Mouse (Mus musculus): ENCODE results near the gene Lect2. TPM values are rescaled to one million over a fixed set of nuclear protein-coding genes. Genes with fewer than 3 reads are reported as not detected.

Lect2 gene
- polyA plus RNA-seq, 1 experiment from 2014 or later = not detected

DNA sequence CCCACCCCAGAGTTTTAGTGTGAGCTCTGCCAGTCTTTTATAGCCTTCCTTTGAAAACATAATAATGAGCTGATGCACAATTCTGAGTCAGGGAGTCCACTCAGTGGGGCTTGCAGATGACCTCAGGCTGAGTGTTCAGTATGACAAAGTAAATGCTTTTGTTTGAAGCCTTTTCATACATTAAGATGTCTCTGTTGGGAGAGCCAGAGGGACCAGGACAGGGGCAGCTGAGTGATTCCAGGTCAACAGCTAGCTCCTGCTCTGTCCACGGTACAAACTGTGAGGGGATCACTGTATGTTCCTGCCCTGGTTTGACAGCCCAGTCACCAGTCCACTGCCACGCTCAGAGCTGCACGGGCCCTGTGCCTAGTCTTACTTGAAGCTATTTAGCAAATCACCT is 34.4 kb upstream of the Lect2 start:
- H3K27ac ChIP-seq = 0 out of 2 replicates have a peak overlapping the region, but pooled peaks have one; percentile 24
- H3K9me3 ChIP-seq (ENCODE audit: control insufficient read depth, low read length) = no peaks in the 10 kb centered on the region
- 9% methylated on average over 3 of the region's 3 CpGs for WGBS
- no peak overlapping the region for H3K9ac ChIP-seq
- no peaks in the 10 kb centered on the region for H3K27me3 ChIP-seq (ENCODE audit: control insufficient read depth, insufficient read depth, low read length)
- no peak overlapping the region for H3K4me2 ChIP-seq (replicated peaks)
- H3K4me3 ChIP-seq (replicated peaks; ENCODE audit: low read length) = no peak overlapping the region
- ATAC-seq (ENCODE audit: low FRiP score) (no peak), DNase-seq (ENCODE audit: low spot score) (no peak)
- peaks cover 18% of the 10 kb centered on the region for H3K4me1 ChIP-seq (replicated peaks; ENCODE audit: control insufficient read depth, insufficient read depth, low read length)
- H3K36me3 ChIP-seq (replicated peaks; ENCODE audit: control insufficient read depth, insufficient read depth) = no peaks in the 10 kb centered on the region

DNA sequence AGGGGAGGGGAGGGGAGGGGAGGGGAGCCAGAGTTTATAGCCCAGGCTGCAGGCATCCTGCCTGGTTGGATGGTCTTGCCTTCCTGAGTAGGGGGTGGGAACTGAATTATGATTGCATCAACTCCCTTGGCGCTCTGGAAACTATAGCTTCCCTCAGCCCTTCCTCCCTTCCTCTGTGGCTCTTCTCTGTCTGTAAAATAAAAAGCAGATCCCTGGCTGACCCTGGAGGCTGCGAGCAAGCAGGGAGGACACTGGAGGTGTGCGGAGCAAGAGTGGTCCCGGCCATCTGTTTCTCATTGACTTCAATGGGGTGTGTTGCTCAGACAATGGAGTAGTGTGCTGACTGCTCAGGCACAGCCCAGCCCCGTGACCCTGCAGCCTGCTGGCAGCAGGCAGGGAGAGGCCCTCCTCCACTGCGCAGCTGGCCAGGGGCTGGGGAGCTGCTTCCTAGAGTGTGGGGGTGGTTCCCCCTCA is 33.7 kb upstream of the Lect2 start:
- H3K27ac ChIP-seq = peak overlapping the region; percentile 71
- H3K36me3 ChIP-seq (replicated peaks; ENCODE audit: control insufficient read depth, insufficient read depth) = no peaks in the 10 kb centered on the region
- ATAC-seq (ENCODE audit: low FRiP score) (peak; percentile 88), DNase-seq (ENCODE audit: low spot score) (peak; percentile 36)
- H3K9me3 ChIP-seq (ENCODE audit: control insufficient read depth, low read length) = no peaks in the 10 kb centered on the region
- H3K27me3 ChIP-seq (ENCODE audit: control insufficient read depth, insufficient read depth, low read length) = no peaks in the 10 kb centered on the region
- H3K4me2 ChIP-seq (replicated peaks) = peak overlapping the region; percentile 39
- 0 out of 2 replicates have a peak overlapping the region, but pooled peaks have one; percentile 18 for H3K9ac ChIP-seq
- no peak overlapping the region for H3K4me3 ChIP-seq (replicated peaks; ENCODE audit: low read length)
- WGBS = 0% methylated on average over 6 of the region's 6 CpGs
- peaks cover 18% of the 10 kb centered on the region for H3K4me1 ChIP-seq (replicated peaks; ENCODE audit: control insufficient read depth, insufficient read depth, low read length)

DNA sequence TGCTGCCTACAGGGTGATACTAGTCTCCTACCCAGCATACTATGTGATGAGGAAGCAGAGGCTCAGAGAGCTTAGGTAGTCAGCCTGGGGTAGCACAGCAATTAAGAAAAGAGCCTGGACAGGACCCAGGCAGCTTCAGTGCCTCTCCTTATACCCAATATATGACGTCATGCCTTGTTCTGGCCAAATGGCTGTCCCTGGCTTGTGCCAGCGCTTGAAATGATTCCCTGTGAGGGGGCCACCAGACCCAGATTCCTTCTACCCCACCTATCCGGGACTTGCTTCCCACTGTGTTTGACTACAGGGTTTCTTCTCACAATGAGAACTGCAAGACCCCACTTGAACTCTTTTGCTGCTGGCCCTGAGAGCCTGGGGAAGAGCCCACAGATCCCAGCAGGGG is 33.2 kb upstream of the Lect2 start:
- H3K9me3 ChIP-seq (ENCODE audit: control insufficient read depth, low read length) = no peaks in the 10 kb centered on the region
- ATAC-seq (ENCODE audit: low FRiP score) (peak; percentile 54), DNase-seq (ENCODE audit: low spot score) (peak; percentile 42)
- no peak overlapping the region for H3K4me2 ChIP-seq (replicated peaks)
- peaks cover 18% of the 10 kb centered on the region for H3K4me1 ChIP-seq (replicated peaks; ENCODE audit: control insufficient read depth, insufficient read depth, low read length)
- H3K4me3 ChIP-seq (replicated peaks; ENCODE audit: low read length) = no peak overlapping the region
- 5% methylated on average over 3 of the region's 3 CpGs for WGBS
- H3K27ac ChIP-seq = no peak overlapping the region
- no peaks in the 10 kb centered on the region for H3K27me3 ChIP-seq (ENCODE audit: control insufficient read depth, insufficient read depth, low read length)
- no peaks in the 10 kb centered on the region for H3K36me3 ChIP-seq (replicated peaks; ENCODE audit: control insufficient read depth, insufficient read depth)
- no peak overlapping the region for H3K9ac ChIP-seq

DNA sequence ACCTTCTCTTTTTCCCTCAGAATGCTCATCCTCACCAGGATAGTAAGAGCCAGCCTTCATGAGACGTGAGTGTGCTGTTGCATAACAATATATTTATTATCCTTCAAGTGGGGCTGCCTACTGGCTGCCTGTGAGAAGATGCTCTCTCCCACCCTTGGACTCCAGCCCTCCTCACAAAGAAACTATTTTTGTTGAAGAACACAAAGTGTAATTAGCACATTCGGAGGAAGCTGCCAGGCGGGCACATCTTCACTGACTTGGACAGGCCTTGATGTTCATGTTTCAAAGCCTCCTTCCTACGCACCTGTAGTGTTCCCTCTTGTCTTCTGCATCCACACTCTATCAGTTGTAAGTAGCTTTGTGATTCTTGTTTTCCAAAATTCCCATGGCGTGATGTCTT is 32.1 kb upstream of the Lect2 start:
- H3K4me1 ChIP-seq (replicated peaks; ENCODE audit: control insufficient read depth, insufficient read depth, low read length) = peaks cover 18% of the 10 kb centered on the region
- 74% methylated on average over 5 of the region's 5 CpGs for WGBS
- no peak overlapping the region for H3K27ac ChIP-seq
- H3K4me2 ChIP-seq (replicated peaks) = no peak overlapping the region
- ATAC-seq (ENCODE audit: low FRiP score) (no peak), DNase-seq (ENCODE audit: low spot score) (no peak)
- H3K9me3 ChIP-seq (ENCODE audit: control insufficient read depth, low read length) = no peaks in the 10 kb centered on the region
- H3K36me3 ChIP-seq (replicated peaks; ENCODE audit: control insufficient read depth, insufficient read depth) = no peaks in the 10 kb centered on the region
- H3K4me3 ChIP-seq (replicated peaks; ENCODE audit: low read length) = no peak overlapping the region
- H3K27me3 ChIP-seq (ENCODE audit: control insufficient read depth, insufficient read depth, low read length) = no peaks in the 10 kb centered on the region
- H3K9ac ChIP-seq = no peak overlapping the region

DNA sequence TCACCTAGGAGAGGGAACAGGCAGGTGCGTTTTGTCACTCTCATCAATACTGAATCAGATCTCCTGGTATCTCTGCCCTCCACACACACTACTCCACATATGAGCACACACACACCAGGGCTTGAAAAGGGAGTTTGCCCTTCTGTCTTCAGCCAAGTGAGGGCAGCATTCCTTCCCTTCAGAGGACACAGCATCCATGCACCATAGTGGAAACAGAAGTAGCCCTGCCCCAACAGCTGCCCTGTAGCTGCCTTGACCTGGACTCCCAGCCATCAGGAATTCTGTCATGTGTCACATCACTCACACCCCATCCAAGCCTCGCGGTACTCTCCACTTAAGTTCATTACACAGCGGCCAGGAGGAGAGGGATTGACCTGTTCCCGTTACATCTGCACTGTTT is 29.8 kb upstream of the Lect2 start:
- no peak overlapping the region for H3K9ac ChIP-seq
- ATAC-seq (ENCODE audit: low FRiP score) = no peak
- peaks cover 14% of the 10 kb centered on the region for H3K4me1 ChIP-seq (replicated peaks; ENCODE audit: control insufficient read depth, insufficient read depth, low read length)
- H3K27me3 ChIP-seq (ENCODE audit: control insufficient read depth, insufficient read depth, low read length) = no peaks in the 10 kb centered on the region
- H3K9me3 ChIP-seq (ENCODE audit: control insufficient read depth, low read length) = no peaks in the 10 kb centered on the region
- no peak for DNase-seq (ENCODE audit: low spot score)
- no peak overlapping the region for H3K4me2 ChIP-seq (replicated peaks)
- no peaks in the 10 kb centered on the region for H3K36me3 ChIP-seq (replicated peaks; ENCODE audit: control insufficient read depth, insufficient read depth)
- WGBS = 85% methylated on average over 5 of the region's 5 CpGs
- H3K4me3 ChIP-seq (replicated peaks; ENCODE audit: low read length) = no peak overlapping the region
- H3K27ac ChIP-seq = no peak overlapping the region

DNA sequence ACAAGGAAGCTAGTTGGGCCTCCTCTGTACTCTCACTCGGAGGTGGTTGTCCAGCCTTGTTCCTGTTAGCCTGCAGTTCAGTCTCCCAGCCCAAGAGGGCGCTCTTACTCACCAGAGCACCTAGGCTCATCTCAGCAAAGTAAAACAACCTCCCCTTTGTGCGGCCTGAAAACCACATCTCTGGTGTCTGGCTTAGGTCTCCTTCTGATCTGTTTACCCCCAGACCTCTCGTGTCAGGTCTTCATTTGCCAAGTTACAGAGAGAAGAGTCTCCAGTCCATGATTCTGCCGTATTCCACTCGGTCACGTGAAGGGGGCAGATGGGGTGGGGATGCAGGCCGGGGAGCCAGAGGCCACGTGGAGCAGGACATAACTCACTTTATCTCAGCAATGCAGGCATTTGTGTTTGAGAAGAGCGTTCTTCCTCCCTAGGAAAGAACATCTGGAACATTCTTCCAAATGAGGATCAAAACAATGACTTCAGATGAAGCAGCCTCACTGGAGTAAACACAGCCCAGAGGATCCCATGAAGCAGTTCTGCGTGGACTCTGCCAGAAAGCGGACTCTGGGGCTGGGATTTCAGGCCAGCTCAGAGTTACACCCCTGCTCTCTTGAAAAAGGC is 27.5 kb upstream of the Lect2 start:
- no peak overlapping the region for H3K27ac ChIP-seq
- no peak for ATAC-seq (ENCODE audit: low FRiP score)
- H3K9ac ChIP-seq = no peak overlapping the region
- H3K36me3 ChIP-seq (replicated peaks; ENCODE audit: control insufficient read depth, insufficient read depth) = no peaks in the 10 kb centered on the region
- H3K9me3 ChIP-seq (ENCODE audit: control insufficient read depth, low read length) = no peaks in the 10 kb centered on the region
- no peaks in the 10 kb centered on the region for H3K27me3 ChIP-seq (ENCODE audit: control insufficient read depth, insufficient read depth, low read length)
- H3K4me2 ChIP-seq (replicated peaks) = no peak overlapping the region
- no peaks in the 10 kb centered on the region for H3K4me1 ChIP-seq (replicated peaks; ENCODE audit: control insufficient read depth, insufficient read depth, low read length)
- no peak overlapping the region for H3K4me3 ChIP-seq (replicated peaks; ENCODE audit: low read length)
- DNase-seq (ENCODE audit: low spot score) = no peak
- 66% methylated on average over 12 of the region's 12 CpGs for WGBS

DNA sequence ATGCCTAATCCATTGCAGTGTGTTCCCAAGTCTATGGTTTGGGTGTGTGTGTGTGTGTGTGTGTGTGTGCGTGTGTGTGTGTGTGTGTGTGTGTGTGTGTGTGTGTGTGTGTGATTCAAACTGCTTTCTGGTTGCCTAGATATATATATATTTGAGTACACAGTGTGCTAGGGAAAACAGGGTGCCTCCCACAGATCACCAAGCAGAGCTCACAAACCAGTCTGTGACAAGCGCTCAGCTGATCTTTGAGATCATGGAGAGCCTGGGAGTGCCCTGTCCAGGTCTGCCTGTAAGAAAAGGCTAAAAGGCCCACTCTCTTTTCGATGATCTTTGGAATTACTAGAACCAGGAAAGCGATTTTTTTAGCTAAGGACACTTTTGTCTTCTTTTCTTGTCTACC is 26.8 kb upstream of the Lect2 start:
- Histone ChIP-seq H3K27ac (no peak overlapping the region), H3K4me1 (replicated peaks; ENCODE audit: control insufficient read depth, insufficient read depth, low read length) (no peaks in the 10 kb centered on the region), H3K4me2 (replicated peaks) (no peak overlapping the region), H3K27me3 (ENCODE audit: control insufficient read depth, insufficient read depth, low read length) (no peaks in the 10 kb centered on the region), H3K9ac (no peak overlapping the region), H3K9me3 (ENCODE audit: control insufficient read depth, low read length) (no peaks in the 10 kb centered on the region), H3K36me3 (replicated peaks; ENCODE audit: control insufficient read depth, insufficient read depth) (no peaks in the 10 kb centered on the region), H3K4me3 (replicated peaks; ENCODE audit: low read length) (no peak overlapping the region)
- ATAC-seq (ENCODE audit: low FRiP score) = no peak
- no peak for DNase-seq (ENCODE audit: low spot score)
- 74% methylated on average over 4 of the region's 4 CpGs for WGBS

DNA sequence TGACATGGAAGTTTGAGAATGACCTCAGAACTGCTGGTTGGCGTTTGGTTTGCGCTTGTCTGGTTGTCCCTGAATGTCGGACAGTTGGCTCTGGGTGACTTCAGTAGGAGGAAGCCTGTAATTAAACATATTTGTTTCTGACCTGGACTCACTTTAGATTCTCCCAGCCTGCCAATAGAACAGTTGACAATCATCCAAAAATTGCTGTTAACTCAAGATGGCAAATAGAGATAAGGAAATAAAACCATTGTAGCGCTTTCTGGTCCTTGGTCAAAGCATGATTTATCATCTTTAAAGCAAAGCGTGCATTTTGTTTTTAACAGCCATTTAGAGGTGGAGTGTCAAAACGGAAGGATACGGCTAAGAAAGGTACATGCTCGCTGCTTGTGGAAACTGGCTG is 23.3 kb upstream of the Lect2 start:
- Histone ChIP-seq H3K4me3 (replicated peaks; ENCODE audit: low read length) (no peak overlapping the region), H3K9me3 (ENCODE audit: control insufficient read depth, low read length) (no peaks in the 10 kb centered on the region), H3K36me3 (replicated peaks; ENCODE audit: control insufficient read depth, insufficient read depth) (no peaks in the 10 kb centered on the region), H3K4me2 (replicated peaks) (no peak overlapping the region), H3K27ac (no peak overlapping the region), H3K27me3 (ENCODE audit: control insufficient read depth, insufficient read depth, low read length) (no peaks in the 10 kb centered on the region), H3K9ac (no peak overlapping the region), H3K4me1 (replicated peaks; ENCODE audit: control insufficient read depth, insufficient read depth, low read length) (no peaks in the 10 kb centered on the region)
- ATAC-seq (ENCODE audit: low FRiP score) (no peak), DNase-seq (ENCODE audit: low spot score) (no peak)
- 89% methylated on average over 8 of the region's 8 CpGs for WGBS

DNA sequence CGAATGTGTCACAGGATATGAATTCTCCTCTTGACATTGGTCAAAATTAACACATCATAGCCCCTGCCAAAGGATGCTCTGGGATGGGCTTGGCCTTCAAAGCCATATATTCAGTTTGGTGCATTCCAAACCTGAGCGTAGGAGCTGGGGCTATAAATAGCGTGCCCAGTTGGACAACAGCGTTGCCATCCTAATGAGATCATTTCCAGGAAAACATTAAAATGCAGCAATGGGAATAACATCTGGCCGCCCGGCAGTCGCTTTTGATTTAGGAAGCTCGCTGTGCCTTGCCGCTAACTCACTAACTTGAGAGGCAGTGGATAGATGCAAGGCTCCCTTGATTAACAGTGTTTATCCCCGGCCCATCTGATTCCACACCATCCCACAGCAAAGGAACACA is 18.0 kb upstream of the Lect2 start:
- ATAC-seq (ENCODE audit: low FRiP score) = no peak
- no peaks in the 10 kb centered on the region for H3K4me1 ChIP-seq (replicated peaks; ENCODE audit: control insufficient read depth, insufficient read depth, low read length)

DNA sequence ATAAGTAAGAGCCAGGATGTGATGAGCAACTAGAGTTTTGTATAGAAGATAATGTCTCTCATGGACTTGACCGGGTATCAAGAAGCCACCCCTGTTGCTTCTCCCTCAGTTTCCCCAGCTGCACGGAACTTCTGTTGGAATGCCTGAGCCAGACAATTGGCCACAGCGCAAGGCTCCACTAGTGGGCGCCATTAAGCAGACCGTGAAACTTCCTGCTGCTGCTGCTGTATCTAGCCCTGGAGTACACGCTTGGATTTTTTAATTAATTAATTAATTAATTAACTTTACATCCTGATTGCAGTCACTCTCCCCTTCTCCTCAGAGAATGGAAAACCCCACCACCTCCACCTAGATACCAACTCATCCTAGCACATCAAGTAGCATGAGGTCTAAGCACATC is 14.8 kb upstream of the Lect2 start:
- H3K9me3 ChIP-seq (ENCODE audit: control insufficient read depth, low read length) = no peaks in the 10 kb centered on the region
- H3K36me3 ChIP-seq (replicated peaks; ENCODE audit: control insufficient read depth, insufficient read depth) = no peaks in the 10 kb centered on the region
- H3K4me2 ChIP-seq (replicated peaks) = no peak overlapping the region
- no peak for ATAC-seq (ENCODE audit: low FRiP score)
- H3K27me3 ChIP-seq (ENCODE audit: control insufficient read depth, insufficient read depth, low read length) = no peaks in the 10 kb centered on the region
- no peak overlapping the region for H3K27ac ChIP-seq
- DNase-seq (ENCODE audit: low spot score) = no peak
- H3K4me1 ChIP-seq (replicated peaks; ENCODE audit: control insufficient read depth, insufficient read depth, low read length) = no peaks in the 10 kb centered on the region
- 38% methylated on average over 6 of the region's 6 CpGs for WGBS
- H3K9ac ChIP-seq = no peak overlapping the region
- H3K4me3 ChIP-seq (replicated peaks; ENCODE audit: low read length) = no peak overlapping the region

More for the DNA sequence above, 18.0 kb upstream of the Lect2 start:
- Histone ChIP-seq H3K9ac (no peak overlapping the region), H3K27ac (no peak overlapping the region), H3K4me2 (replicated peaks) (no peak overlapping the region), H3K36me3 (replicated peaks; ENCODE audit: control insufficient read depth, insufficient read depth) (no peaks in the 10 kb centered on the region), H3K9me3 (ENCODE audit: control insufficient read depth, low read length) (no peaks in the 10 kb centered on the region), H3K4me3 (replicated peaks; ENCODE audit: low read length) (no peak overlapping the region), H3K27me3 (ENCODE audit: control insufficient read depth, insufficient read depth, low read length) (no peaks in the 10 kb centered on the region)
- 52% methylated on average over 10 of the region's 10 CpGs for WGBS
- no peak for DNase-seq (ENCODE audit: low spot score)

Data from hindbrain, embryonic 14.5 days (tissue).